Mouse (Mus musculus): ENCODE results near the gene Duoxa1. TPM values are rescaled to one million over a fixed set of nuclear protein-coding genes. Genes with fewer than 3 reads are reported as not detected.
"Not testable (repeated sequence)": the region's sequence is repeated elsewhere in the genome, so short reads cannot be mapped to it uniquely, and the experiment has no call there.

The Duoxa1 gene
- polyA plus RNA-seq, 1 experiment from 2014 or later = not detected

- peaks cover 40% of the 10 kb centered on the region for H3K4me1 ChIP-seq (replicated peaks)
- ATAC-seq (replicated peaks; ENCODE audit: insufficient number of reproducible peaks, insufficient read depth, low FRiP score, low read depth) = no peak
- H3K4me3 ChIP-seq = no peak overlapping the region
- WGBS = 60% methylated on average over 5 of the region's 5 CpGs
- no peak overlapping the region for H3K9ac ChIP-seq
- H3K9me3 ChIP-seq (replicated peaks) = no peaks in the 10 kb centered on the region
- H3K27me3 ChIP-seq = 0 out of 2 replicates have a peak, but pooled peaks cover 3% of the 10 kb centered on the region
- H3K27ac ChIP-seq = peak overlapping the region; percentile 46
- H3K4me2 ChIP-seq = no peak overlapping the region
- H3K36me3 ChIP-seq = no peaks in the 10 kb centered on the region
Measured at GRCm38 (mm10) chr2:122351156-122351930, 37.8 kb upstream of the Duoxa1 start.

GRCm38 (mm10) chr2:122349136-122349785 is 35.7 kb upstream of the Duoxa1 start:
- peak overlapping the region; percentile 70 for H3K4me3 ChIP-seq
- 5% methylated on average over 14 of the region's 14 CpGs for WGBS
- no peaks in the 10 kb centered on the region for H3K36me3 ChIP-seq
- peak; percentile 14; the same call in 1 of the 2 replicates for ATAC-seq (replicated peaks; ENCODE audit: insufficient number of reproducible peaks, insufficient read depth, low FRiP score, low read depth)
- peak overlapping the region; percentile 87 for H3K9ac ChIP-seq
- peak overlapping the region; percentile 98 for H3K27ac ChIP-seq
- no peaks in the 10 kb centered on the region for H3K9me3 ChIP-seq (replicated peaks)
- 0 out of 2 replicates have a peak, but pooled peaks cover 3% of the 10 kb centered on the region for H3K27me3 ChIP-seq
- peaks cover 35% of the 10 kb centered on the region for H3K4me1 ChIP-seq (replicated peaks)
- peak overlapping the region; percentile 87 for H3K4me2 ChIP-seq

GRCm38 (mm10) chr2:122348531-122349131 is 35.1 kb upstream of the Duoxa1 start:
- Histone ChIP-seq H3K4me2 (peak overlapping the region; percentile 87), H3K36me3 (no peaks in the 10 kb centered on the region), H3K9me3 (replicated peaks) (no peaks in the 10 kb centered on the region), H3K9ac (peak overlapping the region; percentile 87), H3K4me1 (replicated peaks) (peaks cover 28% of the 10 kb centered on the region), H3K4me3 (peak overlapping the region; percentile 70), H3K27me3 (0 out of 2 replicates have a peak, but pooled peaks cover 3% of the 10 kb centered on the region), H3K27ac (peak overlapping the region; percentile 98)
- peak; percentile 88 for ATAC-seq (replicated peaks; ENCODE audit: insufficient number of reproducible peaks, insufficient read depth, low FRiP score, low read depth)
- WGBS = under 1% methylated on average over 58 of the region's 63 CpGs

- no peak overlapping the region for H3K9ac ChIP-seq
- H3K4me1 ChIP-seq (replicated peaks) = peaks cover 26% of the 10 kb centered on the region
- H3K4me3 ChIP-seq = no peak overlapping the region
- H3K27me3 ChIP-seq = 0 out of 2 replicates have a peak, but pooled peaks cover 3% of the 10 kb centered on the region
- H3K27ac ChIP-seq = no peak overlapping the region
- H3K4me2 ChIP-seq = no peak overlapping the region
- WGBS = 82% methylated on average over 3 of the region's 3 CpGs
- H3K36me3 ChIP-seq = no peaks in the 10 kb centered on the region
- no peaks in the 10 kb centered on the region for H3K9me3 ChIP-seq (replicated peaks)
- no peak for ATAC-seq (replicated peaks; ENCODE audit: insufficient number of reproducible peaks, insufficient read depth, low FRiP score, low read depth)
Measured at GRCm38 (mm10) chr2:122347257-122347656, 33.7 kb upstream of the Duoxa1 start.

GRCm38 (mm10) chr2:122346164-122346563 is 32.6 kb upstream of the Duoxa1 start:
- ATAC-seq (replicated peaks; ENCODE audit: insufficient number of reproducible peaks, insufficient read depth, low FRiP score, low read depth); H3K27me3 ChIP-seq; H3K9ac ChIP-seq; H3K27ac ChIP-seq; H3K4me2 ChIP-seq; H3K36me3 ChIP-seq; H3K4me3 ChIP-seq; H3K9me3 ChIP-seq (replicated peaks): not testable (repeated sequence)
- WGBS = 83% methylated on average over 6 of the region's 6 CpGs
- peaks cover 15% of the 10 kb centered on the region for H3K4me1 ChIP-seq (replicated peaks)

- 0 out of 2 replicates have a peak, but pooled peaks cover 3% of the 10 kb centered on the region for H3K27me3 ChIP-seq
- no peaks in the 10 kb centered on the region for H3K36me3 ChIP-seq
- H3K4me2 ChIP-seq = no peak overlapping the region
- no peak overlapping the region for H3K27ac ChIP-seq
- no peak overlapping the region for H3K4me3 ChIP-seq
- WGBS = 76% methylated on average over 6 of the region's 6 CpGs
- H3K9me3 ChIP-seq (replicated peaks) = no peaks in the 10 kb centered on the region
- no peak for ATAC-seq (replicated peaks; ENCODE audit: insufficient number of reproducible peaks, insufficient read depth, low FRiP score, low read depth)
- H3K9ac ChIP-seq = no peak overlapping the region
- H3K4me1 ChIP-seq (replicated peaks) = peaks cover 15% of the 10 kb centered on the region
Measured at GRCm38 (mm10) chr2:122345106-122345893, 31.8 kb upstream of the Duoxa1 start.

GRCm38 (mm10) chr2:122337291-122337690 is 23.8 kb upstream of the Duoxa1 start:
- no peak overlapping the region for H3K9ac ChIP-seq
- no peak overlapping the region for H3K4me3 ChIP-seq

GRCm38 (mm10) chr2:122334170-122334569 is 20.6 kb upstream of the Duoxa1 start:
- WGBS = 52% methylated on average over 3 of the region's 3 CpGs
- no peak overlapping the region for H3K4me2 ChIP-seq
- H3K36me3 ChIP-seq = no peaks in the 10 kb centered on the region
- no peaks in the 10 kb centered on the region for H3K9me3 ChIP-seq (replicated peaks)
- no peak overlapping the region for H3K9ac ChIP-seq
- H3K4me1 ChIP-seq (replicated peaks) = peaks cover 8% of the 10 kb centered on the region
- no peak overlapping the region for H3K4me3 ChIP-seq
- H3K27me3 ChIP-seq = peaks cover 4% of the 10 kb centered on the region; the same call in 1 of the 2 replicates
- H3K27ac ChIP-seq = no peak overlapping the region
- no peak for ATAC-seq (replicated peaks; ENCODE audit: insufficient number of reproducible peaks, insufficient read depth, low FRiP score, low read depth)

More at GRCm38 (mm10) chr2:122337291-122337690, 23.8 kb upstream of the Duoxa1 start:
- Histone ChIP-seq H3K9me3 (replicated peaks) (no peaks in the 10 kb centered on the region), H3K27me3 (peaks cover 4% of the 10 kb centered on the region; the same call in 1 of the 2 replicates), H3K27ac (no peak overlapping the region), H3K36me3 (no peaks in the 10 kb centered on the region), H3K4me2 (peak overlapping the region; percentile 11; the same call in 1 of the 2 replicates), H3K4me1 (replicated peaks) (peaks cover 8% of the 10 kb centered on the region)
- ATAC-seq (replicated peaks; ENCODE audit: insufficient number of reproducible peaks, insufficient read depth, low FRiP score, low read depth) = no peak
- 61% methylated on average over 21 of the region's 21 CpGs for WGBS

- ATAC-seq (replicated peaks; ENCODE audit: insufficient number of reproducible peaks, insufficient read depth, low FRiP score, low read depth) = no peak
- Histone ChIP-seq H3K9me3 (replicated peaks) (no peaks in the 10 kb centered on the region), H3K27me3 (no peaks in the 10 kb centered on the region), H3K27ac (no peak overlapping the region), H3K4me2 (no peak overlapping the region), H3K4me1 (replicated peaks) (peaks cover 10% of the 10 kb centered on the region), H3K36me3 (no peaks in the 10 kb centered on the region), H3K4me3 (no peak overlapping the region), H3K9ac (no peak overlapping the region)
- WGBS = 83% methylated on average over 3 of the region's 3 CpGs
Measured at GRCm38 (mm10) chr2:122332222-122332621, 18.7 kb upstream of the Duoxa1 start.

GRCm38 (mm10) chr2:122330317-122330716 is 16.8 kb upstream of the Duoxa1 start:
- WGBS = 85% methylated on average over 6 of the region's 6 CpGs
- not testable (repeated sequence) for H3K27ac ChIP-seq; H3K4me3 ChIP-seq; ATAC-seq (replicated peaks; ENCODE audit: insufficient number of reproducible peaks, insufficient read depth, low FRiP score, low read depth); H3K9ac ChIP-seq; H3K4me1 ChIP-seq (replicated peaks); H3K9me3 ChIP-seq (replicated peaks); H3K36me3 ChIP-seq; H3K4me2 ChIP-seq; H3K27me3 ChIP-seq
